Mouse (Mus musculus): Measurements from ENCODE around the gene Capn7.

The Capn7 gene

DNA sequence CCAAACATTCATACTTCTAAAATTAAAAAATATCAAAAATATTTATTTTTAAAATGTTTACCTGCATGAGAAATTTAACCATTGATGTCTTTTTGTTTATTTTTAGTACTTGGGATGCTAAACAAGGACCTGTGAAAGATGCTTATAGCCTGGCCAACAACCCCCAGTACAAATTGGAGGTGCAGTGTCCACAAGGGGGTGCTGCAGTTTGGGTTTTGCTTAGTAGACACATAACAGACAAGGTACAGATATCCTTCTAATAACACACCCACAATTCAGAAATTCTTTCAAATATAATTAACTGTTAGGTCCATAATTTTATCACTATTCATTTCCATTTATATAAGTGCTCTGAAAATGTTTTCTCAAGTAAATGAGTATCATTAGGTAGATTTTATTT is 28.9 kb downstream of the Capn7 start:
- peak; percentile 35 for DNase-seq (ENCODE audit: inconsistent ontology term)

DNA sequence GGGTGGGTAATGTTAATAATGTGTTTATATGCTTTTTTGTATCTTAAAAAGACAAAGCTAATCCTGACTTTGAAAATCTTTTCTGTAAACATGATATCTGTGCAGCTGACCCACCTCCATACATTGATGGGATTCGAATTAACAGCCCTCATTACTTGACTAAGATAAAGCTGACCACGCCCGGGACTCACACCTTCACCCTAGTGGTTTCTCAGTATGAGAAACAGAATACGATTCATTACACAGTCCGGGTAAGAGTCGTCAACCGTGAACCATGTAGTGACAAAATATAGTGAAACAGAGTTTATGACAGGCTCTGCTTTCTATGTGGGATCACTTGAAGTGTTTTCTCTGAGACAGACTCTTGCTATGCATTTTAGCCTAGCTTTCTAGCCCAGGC is 31.5 kb downstream of the Capn7 start:
- no peak for DNase-seq (ENCODE audit: inconsistent ontology term)

GRCm38 (mm10) chr14:31369377-31369776 is 32.9 kb downstream of the Capn7 start:
- DNase-seq (ENCODE audit: inconsistent ontology term) = no peak

GRCm38 (mm10) chr14:31374390-31374789 is 38.0 kb downstream of the Capn7 start:
- DNase-seq (ENCODE audit: inconsistent ontology term) = no peak

- no peak for DNase-seq (ENCODE audit: inconsistent ontology term)
Observed at GRCm38 (mm10) chr14:31376331-31376730, 39.9 kb downstream of the Capn7 start.

DNA sequence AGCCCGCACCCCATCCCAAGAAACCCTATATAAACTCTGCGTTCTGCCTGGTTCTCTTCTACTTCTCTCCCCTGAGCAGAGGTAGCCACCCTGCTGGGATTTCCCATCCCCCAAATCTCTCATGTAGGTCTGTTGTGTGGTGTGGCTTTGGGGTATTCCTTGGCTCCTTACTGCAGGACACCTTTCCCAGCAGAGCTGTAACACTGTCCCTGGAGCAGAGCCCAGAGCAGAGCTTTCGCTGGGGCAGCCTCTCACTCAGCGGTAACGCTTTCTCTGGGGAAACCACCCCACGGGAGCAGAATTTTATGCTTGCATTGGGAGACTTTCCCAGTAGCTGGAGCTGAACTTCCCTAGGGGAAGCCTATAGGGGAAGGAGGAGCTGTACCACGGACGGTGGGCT is 45.8 kb downstream of the Capn7 start:
- no peak for DNase-seq (ENCODE audit: inconsistent ontology term)

GRCm38 (mm10) chr14:31383470-31384050 is 47.1 kb downstream of the Capn7 start:
- DNase-seq (ENCODE audit: inconsistent ontology term) = no peak

DNA sequence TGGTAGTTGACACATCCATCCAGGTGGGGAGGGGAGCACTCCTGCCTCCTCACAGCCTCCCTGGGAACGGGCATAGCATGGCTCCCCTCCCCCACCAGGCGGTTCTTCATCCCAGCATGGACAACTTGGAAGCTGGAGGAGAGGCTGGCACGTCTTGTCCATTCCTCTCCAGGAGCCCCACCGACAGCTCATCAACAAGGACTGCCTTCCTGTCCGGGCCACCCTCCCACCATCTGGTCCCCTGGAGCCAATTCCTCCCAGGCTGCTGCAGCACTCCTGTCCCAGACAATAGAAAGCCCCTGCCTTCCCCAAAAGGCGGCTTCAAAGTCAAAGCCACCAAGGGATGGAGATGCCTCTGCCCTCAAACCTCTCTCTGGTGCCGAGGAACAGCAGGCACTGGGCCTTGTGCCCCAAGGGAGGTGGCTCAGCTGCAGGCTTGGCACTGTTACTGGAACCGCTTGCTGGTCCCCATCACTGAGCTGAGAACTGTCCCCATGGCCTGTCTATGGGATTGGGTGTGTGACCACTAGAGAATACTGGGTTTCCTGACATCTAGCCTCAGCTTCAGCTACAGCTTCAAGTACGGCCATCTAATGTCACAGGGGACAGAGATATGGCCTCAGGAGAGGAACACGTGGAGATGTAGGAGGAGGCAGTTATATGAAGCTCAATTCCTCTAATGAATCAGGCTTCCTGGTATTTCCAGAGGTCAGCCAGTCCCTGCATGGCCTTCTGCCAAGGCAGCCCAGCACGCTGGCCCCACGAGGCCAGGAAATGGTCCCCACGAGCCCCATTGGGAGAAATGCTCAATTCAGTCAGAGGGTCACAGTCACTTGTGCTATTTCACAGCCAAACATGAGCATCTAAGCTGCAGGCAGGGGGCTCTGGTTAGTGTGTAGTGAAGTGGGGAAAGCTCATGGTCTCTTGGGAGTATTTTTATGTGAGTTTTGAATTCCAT is 48.2 kb downstream of the Capn7 start:
- peak; percentile 73 for DNase-seq (ENCODE audit: inconsistent ontology term)

GRCm38 (mm10) chr14:31385406-31385805 is 49.0 kb downstream of the Capn7 start:
- no peak for DNase-seq (ENCODE audit: inconsistent ontology term)

- DNase-seq (ENCODE audit: inconsistent ontology term) = peak; percentile 82
Observed at GRCm38 (mm10) chr14:31385977-31386697, 49.7 kb downstream of the Capn7 start.

- DNase-seq (ENCODE audit: inconsistent ontology term) = no peak
Observed at GRCm38 (mm10) chr14:31387301-31387981, 51.0 kb downstream of the Capn7 start.

DNA sequence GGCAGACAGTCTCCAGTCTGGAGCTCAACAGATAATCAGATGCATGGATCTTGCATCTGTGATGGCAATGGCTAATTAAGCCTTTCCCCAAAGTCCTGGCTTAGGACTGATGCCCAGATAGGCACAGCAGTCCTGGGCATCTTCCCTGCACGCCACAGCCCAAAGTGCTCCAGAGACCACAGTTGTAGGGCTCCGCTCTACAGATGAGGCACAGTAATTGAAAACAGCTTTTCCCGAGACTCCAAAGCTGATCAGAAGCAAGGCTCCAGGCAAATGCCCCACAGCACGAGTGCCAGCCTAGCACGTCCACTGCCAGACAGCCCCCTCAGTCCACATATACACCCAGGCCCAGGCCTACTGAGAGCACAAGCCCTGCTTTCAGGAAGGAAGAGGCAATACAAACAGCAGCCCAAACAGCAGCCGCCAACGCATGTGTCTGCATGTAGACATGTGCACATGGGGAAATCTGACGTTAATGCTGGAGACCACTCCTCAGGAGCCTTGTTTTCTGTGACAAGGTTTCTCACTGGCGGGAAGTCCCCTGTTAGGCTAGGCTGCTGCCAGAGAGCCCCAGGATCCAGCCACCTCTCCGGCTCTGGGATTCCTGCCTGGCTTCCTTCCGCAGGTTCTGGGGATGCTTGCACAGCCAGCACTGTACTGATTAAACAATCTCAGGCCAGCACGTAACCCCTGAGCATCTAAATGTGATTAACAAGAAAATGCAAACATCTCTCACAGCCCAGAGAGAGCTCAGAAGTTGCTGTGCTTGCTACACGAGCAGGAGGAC is 51.8 kb downstream of the Capn7 start:
- DNase-seq (ENCODE audit: inconsistent ontology term) = no peak

DNA sequence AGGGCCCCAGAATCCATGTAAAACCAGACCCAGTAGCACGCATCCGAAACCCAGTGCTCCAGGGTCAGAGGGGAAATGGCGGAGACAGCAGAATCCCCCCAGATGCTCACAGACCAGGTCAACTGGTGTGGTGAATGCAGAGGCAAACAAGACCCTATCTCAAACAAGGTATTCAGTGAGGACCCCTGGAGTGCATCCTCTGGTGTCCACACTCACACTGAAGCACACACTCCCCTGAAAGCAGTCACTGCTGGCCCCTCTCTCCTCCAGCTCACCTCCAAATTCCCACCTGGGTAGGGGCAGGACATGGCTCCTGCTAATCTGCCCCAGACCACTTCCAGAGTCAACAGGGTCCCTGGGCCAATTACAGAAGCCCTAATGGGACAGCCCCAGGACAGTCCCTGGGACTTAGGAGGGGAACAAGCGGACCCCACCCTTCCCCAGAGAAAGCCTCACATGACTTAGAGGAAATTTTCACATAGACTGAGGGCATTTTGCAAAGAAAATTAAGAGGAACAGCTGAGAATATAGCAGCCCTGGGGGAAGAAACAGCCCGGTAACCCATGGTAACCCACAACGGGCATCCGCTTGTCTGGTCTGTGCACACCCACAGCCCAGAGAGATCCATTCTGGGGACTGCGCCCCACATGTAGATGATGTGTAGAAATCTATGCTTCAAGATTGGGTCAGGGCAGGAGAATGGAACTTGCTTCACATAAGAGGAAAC is 53.1 kb downstream of the Capn7 start:
- DNase-seq (ENCODE audit: inconsistent ontology term) = no peak

GRCm38 (mm10) chr14:31392300-31392699 is 55.9 kb downstream of the Capn7 start:
- no peak for DNase-seq (ENCODE audit: inconsistent ontology term)

DNA sequence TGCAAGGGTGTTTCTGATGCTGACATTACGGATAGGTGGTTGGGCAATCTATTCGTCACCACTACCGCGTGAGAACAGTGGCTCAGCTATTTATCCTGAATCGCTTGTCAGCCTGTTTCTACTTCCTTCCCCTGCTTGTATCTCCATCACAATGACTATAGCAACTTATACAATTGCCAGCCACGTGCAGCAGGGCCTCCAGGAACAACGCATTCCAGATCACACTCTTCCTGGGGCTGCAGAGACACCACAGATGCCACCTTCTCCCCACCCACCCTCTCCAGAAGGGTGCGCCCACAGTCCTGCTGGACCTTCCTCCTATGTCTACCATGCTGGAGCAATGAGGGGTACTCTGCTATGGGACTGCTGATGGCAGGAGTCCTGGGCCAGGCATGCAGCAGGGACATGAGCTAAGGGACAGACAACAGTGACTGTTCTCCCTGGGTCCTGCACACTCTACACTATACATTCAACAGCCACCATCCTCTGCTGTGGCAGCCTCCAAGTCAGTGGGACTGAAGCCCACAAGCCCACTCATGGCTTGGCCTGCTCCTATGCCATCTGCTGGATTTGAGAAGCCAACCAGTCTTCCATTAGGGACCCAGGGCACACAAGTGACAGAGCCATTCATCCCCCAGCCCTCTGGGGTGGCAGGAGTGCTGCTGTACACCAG is 56.6 kb downstream of the Capn7 start:
- no peak for DNase-seq (ENCODE audit: inconsistent ontology term)

DNA sequence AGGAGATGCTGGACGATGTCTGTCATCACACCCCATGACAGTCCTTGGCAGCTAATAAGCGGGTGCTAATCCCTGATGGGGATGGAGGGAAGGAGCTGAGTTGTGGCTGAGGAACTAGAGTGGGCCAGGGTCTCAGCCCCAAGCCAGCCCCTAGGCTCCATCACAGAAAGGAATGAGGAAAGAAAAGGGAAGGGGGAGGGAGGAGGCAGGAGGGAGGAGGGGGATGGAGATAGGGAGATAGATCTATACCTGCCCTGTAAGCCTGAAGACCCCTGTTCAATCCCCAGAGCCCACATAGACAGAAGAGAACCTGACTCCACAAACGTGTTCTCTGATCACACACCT is 57.1 kb downstream of the Capn7 start:
- no peak for DNase-seq (ENCODE audit: inconsistent ontology term)

- no peak for DNase-seq (ENCODE audit: inconsistent ontology term)
Observed at GRCm38 (mm10) chr14:31393936-31394630, 57.6 kb downstream of the Capn7 start.

DNA sequence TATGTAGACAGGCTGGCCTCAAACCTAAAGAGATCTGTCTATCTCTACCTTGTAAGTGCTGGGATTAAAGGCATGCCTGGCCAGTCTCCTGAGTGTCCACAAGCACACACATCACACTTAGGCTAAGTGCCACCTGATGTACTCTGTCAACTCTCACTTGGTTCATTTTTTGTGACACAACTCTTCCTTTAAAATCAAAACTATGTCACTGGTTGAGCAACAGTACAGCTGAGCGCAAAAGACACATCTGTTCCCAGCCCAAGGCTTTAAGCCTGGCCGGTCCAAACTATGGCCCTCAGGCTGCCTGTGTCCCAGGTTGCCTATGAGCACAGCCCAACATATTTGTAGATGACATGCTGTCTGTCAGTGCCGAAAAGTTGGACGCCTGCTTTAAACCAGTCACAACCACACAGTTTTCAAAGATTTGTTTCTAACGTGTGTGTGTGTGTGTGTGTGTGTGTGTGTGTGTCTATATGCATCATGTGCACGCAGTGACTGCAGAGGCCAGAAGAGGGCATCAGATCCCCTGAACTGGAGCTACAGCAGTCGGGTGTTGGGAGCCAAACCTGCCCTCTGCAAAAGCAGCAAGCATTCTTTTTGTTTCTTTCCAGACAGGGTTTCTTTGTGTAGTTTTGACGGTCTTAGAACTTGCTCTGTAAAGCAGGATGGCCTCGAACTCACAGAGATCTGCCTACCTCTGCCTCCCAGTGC is 58.5 kb downstream of the Capn7 start:
- no peak for DNase-seq (ENCODE audit: inconsistent ontology term)
